ENCODE assay signal across 22 mouse cellular contexts in the genomic region with DNA sequence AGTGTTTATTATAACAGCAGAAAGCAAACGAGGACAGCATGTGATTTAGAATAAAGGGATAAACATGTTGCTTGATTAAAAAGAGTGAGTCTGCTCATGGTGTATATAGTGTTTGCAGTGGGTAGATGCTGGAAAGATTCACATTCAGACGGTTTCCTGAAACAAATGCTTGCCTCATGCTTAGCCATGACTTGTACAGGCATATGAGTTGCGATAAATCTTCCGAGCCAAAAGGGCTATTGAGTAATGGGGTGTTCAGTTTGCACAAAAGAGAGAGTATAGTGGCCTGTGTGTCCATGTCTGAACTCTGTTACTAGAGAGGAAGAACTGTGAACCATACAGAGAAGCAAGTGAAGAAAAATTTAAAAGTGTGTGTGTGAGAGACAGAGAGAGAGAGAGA.
DNase-seq lines count a peak whose midpoint lies in the region; ATAC-seq and TF ChIP-seq lines count a peak whose summit lies in the region.
"Had no signal": no experiment of that assay in that cellular context is flagged by ENCODE, and none has a peak within 500 bp of the region (broad histone marks: within the 10 kb centered on the region; RNA-seq: fewer than 3 reads in every experiment).

No protein-coding gene starts in this region.

- H3K27me3 ChIP-seq in lung, embryonic 14.5 days (ENCODE audit: insufficient read depth, low read length): no peaks in the 10 kb centered on the region
- no peaks in the 10 kb centered on the region for H3K27me3 ChIP-seq in midbrain, embryonic 14.5 days (ENCODE audit: control insufficient read depth, insufficient read depth, low read length)
- H3K27me3 ChIP-seq: embryonic facial prominence, embryonic 15.5 days; forebrain, embryonic 12.5 days; heart, embryonic 13.5 days; hindbrain, embryonic 12.5 days had no signal

- H3K4me1 ChIP-seq in lung, embryonic 14.5 days (ENCODE audit: insufficient read depth): no peaks in the 10 kb centered on the region
- peaks cover 4% of the 10 kb centered on the region for H3K4me1 ChIP-seq in lung, adult 2 months (ENCODE audit: control insufficient read depth, insufficient read depth, low read length)
- peaks cover 6% of the 10 kb centered on the region for H3K4me1 ChIP-seq in embryonic fibroblast, embryonic 13.5 days (ENCODE audit: control insufficient read depth, insufficient read depth, low read length)
- H3K4me1 ChIP-seq in midbrain, embryonic 14.5 days (ENCODE audit: control insufficient read depth, insufficient read depth, low read length): no peaks in the 10 kb centered on the region
- H3K4me1 ChIP-seq: forebrain, embryonic 12.5 days; hindbrain, embryonic 12.5 days had no signal

- WGBS in lung, embryonic 14.5 days: 65% methylated on average over 4 of the region's 4 CpGs
- WGBS in lung, adult 2 months: 62% methylated on average over 4 of the region's 4 CpGs
- 91% methylated on average over 4 of the region's 4 CpGs for WGBS in midbrain, embryonic 14.5 days

- peak; percentile 16 for DNase-seq in lung, embryonic 14.5 days
- DNase-seq in lung, adult 2 months: no peak
- DNase-seq in NIH3T3 (ENCODE audit: low read depth): peak; percentile 68
- no peak for DNase-seq in kidney, postnatal 14 days
- no peak for DNase-seq in midbrain, embryonic 14.5 days
- no peak for DNase-seq in cerebellum, adult 11 months
- DNase-seq: adrenal gland, postnatal 14 days; cerebellum, adult 8-10 months; cerebellum, postnatal 14 days; embryo, embryonic 11 days; gastrocnemius, postnatal 14 days; heart, adult 11 months; heart, postnatal 36 days had no signal

- H3K27ac ChIP-seq in lung, embryonic 14.5 days (ENCODE audit: low read depth): no peak overlapping the region
- H3K27ac ChIP-seq in embryonic fibroblast, embryonic 13.5 days (ENCODE audit: insufficient read depth, low read length): peak overlapping the region; percentile 54; the same call in 1 of the 2 replicates
- H3K27ac ChIP-seq in midbrain, embryonic 14.5 days (replicated peaks; ENCODE audit: low read depth, low read length): no peak overlapping the region
- H3K27ac ChIP-seq: forebrain, embryonic 12.5 days; heart, embryonic 13.5 days; hindbrain, embryonic 12.5 days had no signal

- no peak overlapping the region for H3K9ac ChIP-seq in lung, embryonic 14.5 days
- H3K9ac ChIP-seq in midbrain, embryonic 14.5 days (replicated peaks; ENCODE audit: low read length): no peak overlapping the region
- H3K9ac ChIP-seq: embryonic facial prominence, embryonic 15.5 days; forebrain, embryonic 12.5 days; heart, embryonic 13.5 days; hindbrain, embryonic 12.5 days had no signal

- no peak overlapping the region for H3K4me3 ChIP-seq in lung, embryonic 14.5 days (ENCODE audit: low read depth, low read length)
- no peak overlapping the region for H3K4me3 ChIP-seq in lung, adult 2 months (replicated peaks; ENCODE audit: extremely low read depth, low read depth, low read length)
- no peak overlapping the region for H3K4me3 ChIP-seq in embryonic fibroblast, embryonic 13.5 days (ENCODE audit: insufficient read depth, low read length)
- no peak overlapping the region for H3K4me3 ChIP-seq in midbrain, embryonic 14.5 days (replicated peaks; ENCODE audit: low read depth, low read length)
- H3K4me3 ChIP-seq: embryonic facial prominence, embryonic 15.5 days; forebrain, embryonic 12.5 days; heart, embryonic 13.5 days; hindbrain, embryonic 12.5 days had no signal

- H3K36me3 ChIP-seq in lung, embryonic 14.5 days (ENCODE audit: insufficient read depth): no peaks in the 10 kb centered on the region
- no peaks in the 10 kb centered on the region for H3K36me3 ChIP-seq in midbrain, embryonic 14.5 days (ENCODE audit: control insufficient read depth, insufficient read depth, low read length)
- H3K36me3 ChIP-seq: embryonic facial prominence, embryonic 15.5 days; forebrain, embryonic 12.5 days; heart, embryonic 13.5 days; hindbrain, embryonic 12.5 days had no signal

- H3K4me2 ChIP-seq in lung, embryonic 14.5 days: no peak overlapping the region
- H3K4me2 ChIP-seq in midbrain, embryonic 14.5 days (ENCODE audit: low read length): no peak overlapping the region
- H3K4me2 ChIP-seq: embryonic facial prominence, embryonic 15.5 days; forebrain, embryonic 12.5 days; heart, embryonic 13.5 days; hindbrain, embryonic 12.5 days had no signal

- no peaks in the 10 kb centered on the region for H3K9me3 ChIP-seq in lung, embryonic 14.5 days (ENCODE audit: low read depth, low read length)
- H3K9me3 ChIP-seq in midbrain, embryonic 14.5 days (ENCODE audit: control insufficient read depth, low read length): no peaks in the 10 kb centered on the region
- H3K9me3 ChIP-seq: embryonic facial prominence, embryonic 15.5 days; forebrain, embryonic 12.5 days; heart, embryonic 13.5 days; hindbrain, embryonic 12.5 days had no signal

- no peak for TF ChIP-seq CTCF in lung, embryonic 14.5 days (IDR thresholded peaks at IDR 0.05; ENCODE audit: low read depth)
- TF ChIP-seq CTCF in lung, adult 2 months (IDR thresholded peaks at IDR 0.05; ENCODE audit: insufficient read depth, low read length): no peak
- no peak for TF ChIP-seq CTCF in embryonic fibroblast, embryonic 13.5 days (IDR thresholded peaks at IDR 0.05; ENCODE audit: borderline replicate concordance, insufficient read depth, low read length)

- TF ChIP-seq POLR2A in lung, adult 2 months (IDR thresholded peaks at IDR 0.05; ENCODE audit: borderline replicate concordance, extremely low read depth, low read depth, low read length): no peak
- no peak for TF ChIP-seq POLR2A in embryonic fibroblast, embryonic 13.5 days (IDR thresholded peaks at IDR 0.05; ENCODE audit: low read depth, low read length)

- no peak for ATAC-seq in lung, embryonic 14.5 days (ENCODE audit: insufficient read depth)
- peak; percentile 46 to 48; a peak in 2 of 4 replicates for ATAC-seq in hematopoietic stem cell, adult 5-6 weeks (replicated peaks in 1 of 2; ENCODE audit: insufficient read depth in 1 of 2, low FRiP score in 2 of 2, low TSS enrichment in 1 of 2, low read depth in 1 of 2, poor library complexity in 2 of 2, severe bottlenecking in 2 of 2)
- ATAC-seq in midbrain, embryonic 14.5 days (ENCODE audit: low FRiP score, low TSS enrichment): no peak
- ATAC-seq: forebrain, embryonic 16.5 days; hindbrain, embryonic 16.5 days; inflammation-experienced regulatory T-cells, adult 6 months had no signal

Comparison
In these comparisons a context has a peak if more than half of its experiments do, and no peak if none do; other contexts are left out.
1. DNase-seq: peak in lung, embryonic 14.5 days (single experiment) and NIH3T3 (single experiment); none in lung, adult 2 months (single experiment), kidney, postnatal 14 days (single experiment), midbrain, embryonic 14.5 days (single experiment) and cerebellum, adult 11 months (single experiment).
2. ATAC-seq: peak in hematopoietic stem cell, adult 5-6 weeks (2 of 2); none in lung, embryonic 14.5 days (single experiment) and midbrain, embryonic 14.5 days (single experiment).